Mouse (Mus musculus) stomach, embryonic 16.5 days (tissue): ENCODE measurements at regions not wholly inside any gene's neighbourhood (a gene's known extent, or its start where the extent isn't known, plus 50 kb on each side); places are given as distances from the start of the nearest gene placed in this dataset.

ENCODE experiments used
- ATAC-seq: fragments of 200-750 bp; cut with Nextera tagmentation; 2 replicates; pipeline ENCODE4 v1.8.0; 2017; ENCODE audit warnings: moderate number of reproducible peaks, moderate TSS enrichment; ENCODE audit not compliant: insufficient read depth, low FRiP score
- H3K27ac ChIP-seq: fragments of 300-500 bp; sonication (generic); 2 replicates; pipeline ENCODE4 v1.5.1; 2014; ENCODE audit warnings: low read length
- H3K27me3 ChIP-seq: fragments of 300-500 bp; sonication (generic); 2 replicates; pipeline ENCODE4 v1.6.1; 2014; ENCODE audit warnings: low read length, control low read depth, mixed read lengths; ENCODE audit not compliant: control insufficient read depth, insufficient read depth
- H3K36me3 ChIP-seq: fragments of 300-500 bp; sonication (generic); 2 replicates; pipeline ENCODE4 v1.6.1; 2014; ENCODE audit warnings: low read length; ENCODE audit not compliant: control insufficient read depth, insufficient read depth
- H3K4me1 ChIP-seq: fragments of 300-500 bp; sonication (generic); 2 replicates; pipeline ENCODE4 v1.6.1; 2014; ENCODE audit warnings: low read length, control low read depth, mixed read lengths; ENCODE audit not compliant: control insufficient read depth, insufficient read depth
- H3K4me2 ChIP-seq: fragments of 300-500 bp; sonication (generic); 2 replicates; pipeline ENCODE4 v1.6.1; 2014; ENCODE audit warnings: low read depth, low read length, mixed read lengths
- H3K4me3 ChIP-seq: fragments of 300-500 bp; sonication (generic); replicated peaks from 2 replicates; pipeline ENCODE4 v1.5.1; 2014; ENCODE audit warnings: mild to moderate bottlenecking, low read length
- H3K9ac ChIP-seq: fragments of 300-500 bp; sonication (generic); 2 replicates; pipeline ENCODE4 v1.6.1; 2014; ENCODE audit warnings: low read length
- H3K9me3 ChIP-seq: fragments of 300-500 bp; sonication (generic); replicated peaks from 2 replicates; pipeline ENCODE4 v1.6.1; 2016; ENCODE audit warnings: low read length, control low read depth; ENCODE audit not compliant: control insufficient read depth
- WGBS: fragments of 180-500 bp; shearing (Covaris S2); extraction: QIAGEN DNeasy Blood & Tissue Kit; methylation state at CpG from one replicate; pipeline ENCODE4 v1.1.7; 2014; 5-methylcytosine and 5-hydroxymethylcytosine counted together

DNA sequence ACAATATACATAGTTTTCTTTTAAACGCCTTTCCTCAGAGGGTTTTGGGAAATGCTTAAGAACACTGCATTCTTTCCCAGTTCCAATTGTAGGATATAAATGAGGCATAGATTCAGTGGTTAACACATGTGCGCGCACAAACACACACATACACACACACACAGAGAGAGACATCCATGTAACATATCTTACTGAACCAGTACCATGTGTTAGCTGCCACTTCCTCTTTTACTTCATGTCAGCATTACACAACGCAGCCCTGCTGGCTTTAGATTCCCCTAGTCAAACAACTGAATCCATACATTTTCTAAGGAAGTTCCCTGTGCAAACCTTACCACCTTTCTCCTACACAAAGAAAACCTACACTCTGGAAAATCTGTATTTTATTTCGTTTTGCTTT, 189.1 kb upstream of the Atp2b1 start:
- Histone ChIP-seq H3K36me3 (no peaks in the 10 kb centered on the region), H3K27me3 (no peaks in the 10 kb centered on the region), H3K9me3 (no peaks in the 10 kb centered on the region), H3K27ac (no peak overlapping the region), H3K4me1 (no peaks in the 10 kb centered on the region), H3K4me2 (no peak overlapping the region), H3K9ac (no peak overlapping the region), H3K4me3 (no peak overlapping the region)
- WGBS = 80% methylated on average over 5 of the region's 5 CpGs
- ATAC-seq = no peak

DNA sequence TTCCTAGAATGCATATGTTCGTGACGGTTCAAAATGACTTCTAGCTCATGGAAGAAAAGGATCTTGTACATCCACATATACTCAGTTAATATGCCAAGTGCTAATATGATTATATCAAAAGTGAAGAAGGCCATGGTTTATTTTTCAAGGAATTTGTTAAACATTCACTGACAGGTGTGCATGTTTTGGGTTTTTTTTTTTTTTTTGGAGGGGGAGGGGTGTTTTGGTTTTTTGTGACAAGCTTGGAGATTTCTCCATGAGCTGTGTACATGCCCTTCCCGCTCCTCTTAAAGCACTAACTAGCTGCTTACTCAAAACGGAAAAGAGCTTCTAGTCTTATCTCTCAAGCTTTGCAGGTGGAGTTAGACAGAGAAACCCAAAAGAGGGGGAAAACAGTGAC, 187.1 kb upstream of the Atp2b1 start:
- H3K36me3 ChIP-seq = no peaks in the 10 kb centered on the region
- H3K4me1 ChIP-seq = no peaks in the 10 kb centered on the region
- no peaks in the 10 kb centered on the region for H3K27me3 ChIP-seq
- H3K9ac ChIP-seq = no peak overlapping the region
- H3K9me3 ChIP-seq = no peaks in the 10 kb centered on the region
- ATAC-seq = no peak
- WGBS = 75% methylated on average over 4 of the region's 4 CpGs
- no peak overlapping the region for H3K4me3 ChIP-seq
- H3K27ac ChIP-seq = no peak overlapping the region
- no peak overlapping the region for H3K4me2 ChIP-seq

DNA sequence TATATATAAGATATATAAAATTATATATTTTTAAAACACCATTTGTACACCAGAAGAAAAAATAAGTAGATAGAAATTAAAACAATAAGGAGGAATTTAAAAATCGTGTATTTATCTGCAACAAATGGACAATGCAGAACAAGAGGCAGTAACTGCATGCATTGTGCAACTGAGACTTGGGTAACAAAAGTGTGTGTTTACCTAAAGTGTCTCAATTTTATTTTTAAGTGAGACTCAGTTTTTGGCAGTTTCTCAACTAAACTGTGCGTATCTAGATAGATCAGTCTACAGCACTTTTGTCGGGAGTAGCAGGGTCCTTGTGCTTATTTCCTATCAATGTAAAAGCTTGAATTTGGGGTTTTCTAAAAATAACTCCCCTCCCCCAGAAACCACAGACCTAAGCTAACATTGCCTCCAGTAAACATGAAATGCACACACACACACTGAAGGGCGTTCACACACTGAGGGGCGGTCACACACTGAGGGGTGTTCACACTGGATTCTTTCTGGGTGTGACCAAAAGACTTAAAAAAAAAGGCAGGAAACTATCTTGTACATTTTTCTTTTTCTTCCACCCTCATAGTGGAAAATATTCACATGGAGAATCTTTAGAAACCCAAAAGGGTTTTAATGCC, 185.7 kb upstream of the Atp2b1 start:
- ATAC-seq = no peak
- H3K27ac ChIP-seq = no peak overlapping the region
- no peak overlapping the region for H3K9ac ChIP-seq
- no peaks in the 10 kb centered on the region for H3K36me3 ChIP-seq
- no peaks in the 10 kb centered on the region for H3K27me3 ChIP-seq
- no peak overlapping the region for H3K4me3 ChIP-seq
- H3K4me2 ChIP-seq = no peak overlapping the region
- WGBS = 67% methylated on average over 5 of the region's 5 CpGs
- no peaks in the 10 kb centered on the region for H3K9me3 ChIP-seq
- no peaks in the 10 kb centered on the region for H3K4me1 ChIP-seq

DNA sequence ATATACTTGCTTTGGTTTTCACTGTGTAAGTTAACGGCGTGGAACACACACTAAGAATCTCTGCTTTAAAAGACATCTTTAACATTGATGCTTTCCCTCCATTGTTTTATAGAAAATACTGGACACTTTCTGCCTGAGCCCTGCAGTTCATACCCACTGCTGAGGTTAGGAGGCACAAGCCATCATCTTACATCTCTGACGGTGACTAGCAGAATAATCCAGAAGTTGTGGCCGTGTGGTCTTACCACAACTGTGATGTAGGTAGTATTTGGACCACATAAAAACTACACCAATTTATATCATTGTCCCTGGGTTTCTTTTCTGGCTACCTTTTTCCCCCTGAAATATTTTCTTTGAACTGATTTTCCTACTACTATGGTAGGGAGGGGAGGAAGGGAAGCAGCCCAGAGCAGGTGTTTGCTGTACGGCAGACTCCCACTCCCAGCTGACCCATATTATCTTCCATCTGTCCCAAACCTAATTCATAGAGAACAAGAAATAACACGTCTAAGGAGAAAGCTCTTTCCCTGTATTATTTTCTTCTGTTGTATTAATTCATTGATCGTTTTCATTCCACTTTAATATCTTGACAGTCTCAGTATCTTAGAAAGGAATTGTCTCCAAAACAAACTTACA, 180.1 kb upstream of the Atp2b1 start:
- Histone ChIP-seq H3K27me3 (no peaks in the 10 kb centered on the region), H3K4me2 (no peak overlapping the region), H3K36me3 (no peaks in the 10 kb centered on the region), H3K9ac (no peak overlapping the region), H3K27ac (no peak overlapping the region), H3K4me3 (no peak overlapping the region), H3K4me1 (no peaks in the 10 kb centered on the region), H3K9me3 (no peaks in the 10 kb centered on the region)
- ATAC-seq = no peak
- 76% methylated on average over 7 of the region's 7 CpGs for whole genome bisulfite sequencing

DNA sequence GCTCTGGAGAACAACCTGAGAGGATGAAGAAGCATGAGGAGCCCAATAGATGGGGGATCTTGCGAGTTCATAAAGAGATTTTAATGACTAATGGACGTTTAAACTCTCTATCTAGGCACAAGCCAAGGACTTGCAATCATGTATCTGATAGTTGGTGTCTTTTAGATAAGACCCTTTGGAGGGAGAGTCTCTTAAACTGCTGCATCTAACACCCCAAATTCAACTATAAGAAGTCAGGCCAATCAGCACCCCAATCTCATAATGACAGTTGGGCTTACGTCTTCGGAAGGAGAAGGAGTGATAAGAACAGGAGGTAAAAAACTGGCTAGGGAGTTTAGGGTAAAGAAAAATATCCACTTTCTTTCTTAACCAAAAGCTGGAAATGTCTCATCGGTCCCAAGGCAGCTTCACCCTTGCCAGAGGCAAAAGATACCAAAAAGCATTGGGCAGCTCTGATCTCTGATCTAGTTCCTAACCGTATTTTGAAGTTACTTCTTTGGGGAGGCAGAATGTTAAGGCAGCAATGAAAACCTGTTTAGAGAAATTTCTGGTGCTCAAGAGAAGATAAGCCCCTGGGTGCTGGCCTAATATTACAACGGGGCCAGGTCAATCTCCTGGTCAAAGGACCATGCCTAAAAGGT, 173.6 kb upstream of the Atp2b1 start:
- no peak overlapping the region for H3K9ac ChIP-seq
- H3K27me3 ChIP-seq = no peaks in the 10 kb centered on the region
- H3K27ac ChIP-seq = no peak overlapping the region
- no peak overlapping the region for H3K4me2 ChIP-seq
- H3K9me3 ChIP-seq = no peaks in the 10 kb centered on the region
- 83% methylated on average over 7 of the region's 7 CpGs for WGBS
- H3K4me1 ChIP-seq = no peaks in the 10 kb centered on the region
- H3K36me3 ChIP-seq = no peaks in the 10 kb centered on the region
- H3K4me3 ChIP-seq = no peak overlapping the region
- ATAC-seq = no peak

DNA sequence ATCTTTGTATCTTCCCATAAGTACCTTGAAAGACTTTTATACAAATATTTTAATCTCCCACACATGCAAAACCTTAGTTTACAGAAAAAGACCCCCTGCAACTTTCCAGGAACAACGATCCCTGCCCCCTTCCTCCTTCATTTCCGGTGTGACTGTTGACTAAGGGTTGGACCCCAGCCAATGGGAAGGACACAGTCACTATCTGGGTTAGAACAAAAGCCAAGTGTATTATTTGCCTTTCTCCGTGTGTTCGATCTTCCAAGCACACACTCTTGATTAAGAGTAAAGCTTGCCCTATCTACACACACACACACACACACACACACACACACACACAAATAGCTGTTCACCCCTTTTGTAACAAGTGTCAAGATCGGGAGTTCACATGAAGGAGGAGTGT, 172.8 kb upstream of the Atp2b1 start:
- no peaks in the 10 kb centered on the region for H3K4me1 ChIP-seq
- WGBS = 36% methylated on average over 5 of the region's 5 CpGs
- no peak overlapping the region for H3K4me2 ChIP-seq
- H3K27me3 ChIP-seq = no peaks in the 10 kb centered on the region
- H3K4me3 ChIP-seq = no peak overlapping the region
- H3K9me3 ChIP-seq = no peaks in the 10 kb centered on the region
- no peak overlapping the region for H3K9ac ChIP-seq
- ATAC-seq = no peak
- no peak overlapping the region for H3K27ac ChIP-seq
- no peaks in the 10 kb centered on the region for H3K36me3 ChIP-seq

DNA sequence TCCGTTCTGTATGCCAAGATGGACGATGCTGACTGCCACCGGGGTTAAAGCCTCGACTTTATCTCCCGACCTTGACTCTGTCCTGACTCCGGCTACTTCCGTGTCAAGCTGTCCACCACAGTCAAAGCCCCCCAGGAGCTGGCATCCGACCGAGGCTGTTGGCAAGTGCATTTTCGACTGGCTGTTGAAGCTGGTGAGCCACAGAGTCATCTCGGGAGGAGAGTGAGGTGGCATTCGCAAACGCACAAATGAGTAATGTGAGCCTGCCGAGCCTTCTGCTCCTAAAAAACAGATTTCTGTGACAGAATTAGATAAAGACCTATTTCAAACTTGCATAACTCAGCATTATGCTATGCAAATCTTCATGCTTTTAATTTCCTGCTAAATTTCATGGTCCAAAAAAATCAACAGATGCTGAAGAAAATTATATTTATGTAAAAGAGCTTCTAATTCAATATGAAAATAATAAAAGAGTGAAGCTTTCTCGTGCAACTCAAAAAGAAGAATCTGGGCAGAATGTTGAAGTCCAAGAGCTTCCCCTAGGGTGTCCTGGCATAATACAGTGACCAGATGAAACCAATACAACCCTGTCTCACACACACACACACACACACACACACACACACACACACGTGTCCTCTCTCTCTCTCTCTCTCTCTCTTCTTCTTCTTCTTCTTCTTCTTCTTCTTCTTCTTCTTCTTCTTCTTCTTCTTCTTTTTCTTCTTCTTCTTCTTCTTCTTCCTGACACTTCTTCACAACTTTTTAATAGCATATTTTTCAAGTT, 171.2 kb upstream of the Atp2b1 start:
- WGBS = 49% methylated on average over 16 of the region's 16 CpGs
- no peaks in the 10 kb centered on the region for H3K4me1 ChIP-seq
- no peaks in the 10 kb centered on the region for H3K9me3 ChIP-seq
- no peak overlapping the region for H3K4me3 ChIP-seq
- H3K9ac ChIP-seq = no peak overlapping the region
- no peaks in the 10 kb centered on the region for H3K36me3 ChIP-seq
- no peak overlapping the region for H3K27ac ChIP-seq
- H3K27me3 ChIP-seq = no peaks in the 10 kb centered on the region
- ATAC-seq = no peak
- H3K4me2 ChIP-seq = 0 out of 2 replicates have a peak overlapping the region, but pooled peaks have one; percentile 11

DNA sequence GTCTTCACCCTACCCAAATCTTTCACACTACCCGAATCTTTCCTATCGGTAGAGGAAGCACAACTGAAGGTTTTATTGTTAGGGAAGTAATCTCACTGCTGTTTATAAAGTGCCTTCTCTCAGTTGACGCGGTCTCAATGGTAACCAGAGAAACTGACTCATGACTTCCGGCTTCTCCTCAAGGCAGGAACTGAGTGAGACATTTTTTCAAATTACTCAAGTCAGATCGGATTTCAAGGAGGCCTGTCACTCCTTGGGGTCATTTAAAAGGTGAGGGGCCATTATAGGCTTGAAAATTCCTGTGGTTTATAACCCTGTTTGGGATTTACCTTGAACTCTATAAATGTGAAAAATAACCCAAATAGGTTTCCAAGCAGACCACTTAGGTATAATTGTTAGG, 170.0 kb upstream of the Atp2b1 start:
- no peak overlapping the region for H3K9ac ChIP-seq
- no peak overlapping the region for H3K4me2 ChIP-seq
- H3K27me3 ChIP-seq = no peaks in the 10 kb centered on the region
- no peak overlapping the region for H3K4me3 ChIP-seq
- H3K36me3 ChIP-seq = no peaks in the 10 kb centered on the region
- no peaks in the 10 kb centered on the region for H3K9me3 ChIP-seq
- no peak for ATAC-seq
- no peaks in the 10 kb centered on the region for H3K4me1 ChIP-seq
- 23% methylated on average over 6 of the region's 6 CpGs for WGBS
- H3K27ac ChIP-seq = no peak overlapping the region

DNA sequence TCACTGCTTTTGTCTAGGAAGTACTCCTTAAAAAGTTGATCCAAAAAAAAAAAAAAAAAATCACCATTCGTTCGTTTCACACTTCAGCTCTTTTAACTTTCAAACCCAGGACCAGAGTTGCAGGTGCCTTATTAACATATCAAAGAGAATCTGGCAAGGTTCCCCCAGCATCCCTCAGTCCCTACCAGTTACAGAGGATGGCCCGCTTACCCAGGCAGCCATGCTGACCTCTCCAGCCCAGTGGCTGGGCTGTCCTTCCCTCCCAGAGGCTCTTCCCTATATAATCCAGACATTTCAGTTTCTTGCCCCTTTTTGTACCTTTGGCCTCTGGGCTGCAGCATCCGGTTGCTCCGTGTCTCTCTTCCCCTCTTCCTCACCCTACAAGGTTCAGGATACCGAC, 169.5 kb upstream of the Atp2b1 start:
- ATAC-seq = no peak
- H3K36me3 ChIP-seq = no peaks in the 10 kb centered on the region
- WGBS = 52% methylated on average over 6 of the region's 6 CpGs

More for the DNA sequence above, 169.5 kb upstream of the Atp2b1 start:
- Histone ChIP-seq H3K9ac (no peak overlapping the region), H3K4me3 (no peak overlapping the region), H3K4me1 (no peaks in the 10 kb centered on the region), H3K27me3 (no peaks in the 10 kb centered on the region), H3K9me3 (no peaks in the 10 kb centered on the region), H3K4me2 (no peak overlapping the region), H3K27ac (no peak overlapping the region)
